Mouse (Mus musculus): Measurements from ENCODE around the gene Ydjc.

GRCm38 (mm10) chr16:17168049-17168448, 23.6 kb downstream of the Ydjc start:
- no peak for TF ChIP-seq POLR2A (IDR thresholded peaks at IDR 0.05; ENCODE audit: control insufficient read depth, extremely low read depth, insufficient read depth, low read length, poor library complexity)
- TF ChIP-seq CTCF (IDR thresholded peaks at IDR 0.05; ENCODE audit: borderline replicate concordance, control insufficient read depth, extremely low read depth, insufficient read depth, low read length, poor library complexity), result no peak
